Mouse (Mus musculus) kidney, postnatal 36 days (tissue): ENCODE measurements around the gene Olfr360.
"Not testable (repeated sequence)": the region's sequence is repeated elsewhere in the genome, so short reads cannot be mapped to it uniquely, and the experiment has no call there.

Experiments used
- DNase-seq, 2 experiments: peaks; one replicate each; pipeline ENCODE4 v3.0.0; 2021 to 2022; ENCODE audit warnings: mixed read lengths in 2 of 2

Olfr360 gene

DNA sequence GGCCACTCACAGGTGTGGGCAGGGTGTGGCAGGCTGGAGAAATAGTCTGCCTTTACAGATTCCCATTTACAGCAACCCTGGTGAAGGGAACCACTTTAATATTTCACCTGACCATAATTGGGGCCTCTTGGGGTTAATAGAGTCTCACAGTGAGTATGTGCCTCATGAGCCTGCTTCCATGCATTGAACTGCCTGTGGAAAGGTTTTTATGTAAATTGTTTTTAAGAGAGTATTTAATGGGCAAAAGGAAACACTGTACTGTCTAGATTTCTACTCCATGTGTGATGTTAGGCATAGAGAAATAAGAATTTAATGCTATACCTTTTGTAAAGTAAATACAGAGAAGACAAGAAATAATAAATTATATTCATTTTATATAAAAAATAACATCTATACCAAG lies at the start of gene Olfr360:
TSS of gene Olfr360 (plus strand) at position 301 of the 400 bp plus-strand sequence.
- DNase-seq: no peak

DNA sequence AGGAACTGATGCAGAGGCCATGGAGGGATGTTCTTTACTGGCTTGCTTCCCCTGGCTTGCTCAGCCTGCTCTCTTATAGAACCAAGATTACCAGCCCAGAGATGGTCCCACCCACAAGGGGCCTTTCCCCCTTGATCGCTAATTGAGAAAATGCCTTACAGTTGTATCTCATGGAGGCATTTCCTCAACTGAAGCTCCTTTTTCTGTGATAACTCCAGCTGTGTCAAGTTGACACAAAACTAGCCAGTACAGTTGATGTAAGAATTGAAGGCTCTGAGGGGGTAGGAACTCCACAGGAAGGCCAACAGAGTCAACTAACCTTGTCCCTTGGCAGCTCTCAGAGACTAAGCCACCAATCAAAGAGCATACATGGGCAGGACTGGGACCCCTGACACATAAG lies 23.6 kb downstream of the Olfr360 start, which contains the start of gene Olfr361:
TSS of gene Olfr361 (minus strand) at position 101 of the 400 bp plus-strand sequence.
- DNase-seq: not testable (repeated sequence)

DNA sequence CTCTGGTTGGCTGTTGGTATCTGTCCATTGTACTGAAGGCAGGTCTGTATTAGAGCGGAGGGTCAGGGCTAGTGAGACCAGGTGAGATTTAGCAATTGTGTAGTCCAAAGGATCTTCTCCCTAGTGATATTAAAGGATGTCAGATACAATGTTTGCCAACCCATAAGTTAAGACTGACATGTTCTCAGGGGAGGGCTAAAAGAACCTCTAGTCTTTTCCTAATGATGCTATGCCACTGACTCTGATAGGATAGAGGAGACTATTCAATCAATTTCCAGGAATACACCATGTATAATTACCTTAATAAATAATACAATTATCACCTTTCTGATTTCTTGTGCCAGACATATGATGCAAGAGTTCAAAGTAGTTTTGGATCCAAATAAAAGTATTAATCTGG lies 52.3 kb downstream of the Olfr360 start, which contains the start of gene Olfr362:
TSS of gene Olfr362 (minus strand) at position 101 of the 400 bp plus-strand sequence.
- no peak for DNase-seq
